Mouse (Mus musculus) heart, embryonic 13.5 days (tissue): Measurements from ENCODE around the gene Mef2b. TPM values are rescaled to one million over a fixed set of nuclear protein-coding genes. Genes with fewer than 3 reads are reported as not detected.

Source experiments
- ATAC-seq: fragments of 200-750 bp; cut with Nextera tagmentation; 2 replicates; pipeline ENCODE4 v1.8.0; 2017; ENCODE audit warnings: moderate TSS enrichment; ENCODE audit not compliant: insufficient number of reproducible peaks, low FRiP score, low TSS enrichment; ENCODE audit errors: extremely low read depth
- H3K27ac ChIP-seq: fragments of 300-500 bp; sonication (generic); replicated peaks from 2 replicates; pipeline ENCODE4 v1.5.1; 2015; ENCODE audit warnings: moderate library complexity, mild to moderate bottlenecking, inconsistent platforms
- H3K27me3 ChIP-seq: fragments of 300-500 bp; sonication (generic); replicated peaks from 2 replicates; pipeline ENCODE4 v1.6.1; 2015; ENCODE audit warnings: mild to moderate bottlenecking, inconsistent platforms
- H3K36me3 ChIP-seq: fragments of 300-500 bp; sonication (generic); 2 replicates; pipeline ENCODE4 v1.6.1; 2015; ENCODE audit warnings: mild to moderate bottlenecking, inconsistent platforms
- H3K4me1 ChIP-seq: fragments of 300-500 bp; sonication (generic); 2 replicates; pipeline ENCODE4 v1.6.1; 2015; ENCODE audit warnings: inconsistent platforms
- H3K4me2 ChIP-seq: fragments of 300-500 bp; sonication (generic); 2 replicates; pipeline ENCODE4 v1.6.1; 2015; ENCODE audit warnings: inconsistent platforms, mild to moderate bottlenecking, moderate library complexity
- H3K4me3 ChIP-seq: fragments of 300-500 bp; sonication (generic); 2 replicates; pipeline ENCODE4 v1.5.1; 2015; ENCODE audit warnings: moderate library complexity, mild to moderate bottlenecking, inconsistent platforms
- H3K9ac ChIP-seq: fragments of 300-500 bp; sonication (generic); 2 replicates; pipeline ENCODE4 v1.6.1; 2015; ENCODE audit warnings: inconsistent platforms, mild to moderate bottlenecking, moderate library complexity
- H3K9me3 ChIP-seq: fragments of 300-500 bp; sonication (generic); 2 replicates; pipeline ENCODE4 v1.6.1; 2016; ENCODE audit warnings: inconsistent platforms
- WGBS: fragments of 180-500 bp; shearing (Covaris S2); methylation state at CpG from one replicate; pipeline ENCODE4 v1.1.7; 2015; ENCODE audit warnings: mixed read lengths; 5-methylcytosine and 5-hydroxymethylcytosine counted together
- polyA plus RNA-seq: library from polyadenylated mRNA; unstranded; fragments of >200 nt; fragmentation: Nextera tagmentation; extraction: Ambion mirVana; gene quantifications from 2 replicates; pipeline ENCODE4 v1.2.1, GENCODE M21; 2015

The Mef2b gene
- polyA plus RNA-seq = 0.15 and 0.40 TPM in 2 replicates

DNA sequence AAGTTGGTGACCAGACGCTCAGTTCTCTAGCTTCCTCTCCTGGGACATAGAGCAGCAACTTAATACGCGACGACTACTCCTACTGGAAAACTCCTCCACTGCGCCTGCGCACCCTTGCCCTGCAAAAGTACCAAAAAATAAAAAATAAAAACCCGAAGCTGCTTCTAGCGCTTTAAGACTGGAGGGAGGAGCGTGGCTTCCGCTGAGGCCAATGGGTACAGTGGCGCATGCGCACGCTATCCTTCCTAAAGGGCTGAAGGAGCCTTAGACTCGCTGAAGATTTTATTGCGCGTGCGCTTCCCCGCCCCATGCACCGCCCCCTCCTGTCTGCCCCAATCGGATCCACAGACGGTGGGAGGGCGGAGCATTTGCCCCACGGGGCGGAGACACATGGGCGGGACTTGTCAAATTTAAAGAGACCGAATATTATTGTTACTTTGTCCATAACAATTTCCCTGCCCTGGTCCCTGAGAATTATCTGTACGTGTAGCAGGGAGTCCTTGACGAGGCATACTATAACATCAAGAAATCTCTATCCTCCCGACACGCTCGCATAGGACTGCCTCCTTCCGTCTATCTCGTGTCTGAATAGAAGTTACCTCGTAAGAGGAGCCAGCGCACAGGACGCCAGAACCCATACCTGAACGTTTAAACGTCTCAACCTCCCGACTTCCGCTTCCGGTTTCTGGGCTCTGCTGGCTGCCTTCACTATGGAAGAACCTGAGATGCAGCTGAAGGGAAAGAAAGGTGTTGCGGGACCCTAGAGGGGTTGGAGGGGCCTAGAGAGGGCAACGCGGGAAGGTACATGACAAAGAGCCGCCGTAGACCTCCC lies at the start of gene Mef2b, which contains the start of the genes Rfxank and Borcs8:
Gene Mef2b, plus strand, starts transcription at position 686 of the 832 bp plus-strand sequence.
Gene Rfxank, minus strand, starts transcription at position 129 of the 832 bp plus-strand sequence.
Gene Borcs8, plus strand, starts transcription at position 474 of the 832 bp plus-strand sequence.
- no peaks in the 10 kb centered on the region for H3K27me3 ChIP-seq
- H3K36me3 ChIP-seq = peaks cover 61% of the 10 kb centered on the region
- no peaks in the 10 kb centered on the region for H3K9me3 ChIP-seq
- peak; percentile 96 for ATAC-seq
- peak within 1 kb of the TSS; percentile 86 for H3K4me3 ChIP-seq
- peak within 1 kb of the TSS; percentile 88 for H3K4me2 ChIP-seq
- under 1% methylated on average over 46 of the region's 46 CpGs for WGBS
- H3K4me1 ChIP-seq = peaks cover 32% of the 10 kb centered on the region
- H3K27ac ChIP-seq = peak within 1 kb of the TSS; percentile 84
- H3K9ac ChIP-seq = peak within 1 kb of the TSS; percentile 87

- Histone ChIP-seq H3K27me3 (peaks cover 86% of the 10 kb centered on the region), H3K4me2 (no peak overlapping the region), H3K27ac (no peak overlapping the region), H3K4me1 (peaks cover 6% of the 10 kb centered on the region), H3K4me3 (no peak overlapping the region), H3K36me3 (no peaks in the 10 kb centered on the region), H3K9ac (no peak overlapping the region), H3K9me3 (peaks cover 2% of the 10 kb centered on the region; the same call in 1 of the 2 replicates)
- no peak for ATAC-seq
- WGBS = 52% methylated on average over 8 of the region's 8 CpGs
Measured at GRCm38 (mm10) chr8:70092786-70093185, 46.7 kb upstream of the Mef2b start.

GRCm38 (mm10) chr8:70099276-70099675 lies 40.2 kb upstream of the Mef2b start:
- peaks cover 42% of the 10 kb centered on the region for H3K27me3 ChIP-seq
- peaks cover 4% of the 10 kb centered on the region; the same call in 1 of the 2 replicates for H3K9me3 ChIP-seq
- no peak overlapping the region for H3K4me2 ChIP-seq
- H3K4me3 ChIP-seq = no peak overlapping the region
- H3K36me3 ChIP-seq = no peaks in the 10 kb centered on the region
- H3K9ac ChIP-seq = no peak overlapping the region
- H3K27ac ChIP-seq = no peak overlapping the region
- WGBS = 67% methylated on average over 8 of the region's 8 CpGs
- no peaks in the 10 kb centered on the region for H3K4me1 ChIP-seq
- ATAC-seq = no peak

DNA sequence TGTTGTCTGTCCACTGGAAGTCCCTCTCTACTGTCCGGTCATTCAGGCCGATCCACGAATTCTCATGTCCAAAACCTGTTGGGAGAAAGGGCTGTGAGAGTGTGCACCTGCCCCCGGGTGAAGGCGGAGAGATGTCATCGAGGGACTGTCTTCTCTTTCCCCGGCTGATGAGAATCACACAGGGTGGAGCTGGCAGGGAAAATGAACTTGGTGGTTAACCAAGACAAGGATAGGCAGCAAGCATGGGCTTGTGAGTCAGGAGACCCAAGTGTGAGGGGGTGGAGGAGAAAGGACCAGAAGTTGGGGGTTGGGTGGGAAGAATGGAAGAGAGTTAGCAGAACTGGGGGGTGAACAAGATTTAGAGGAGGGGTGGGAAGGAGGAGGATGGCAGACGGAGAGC lies 39.3 kb upstream of the Mef2b start:
- Histone ChIP-seq H3K27ac (no peak overlapping the region), H3K27me3 (peaks cover 41% of the 10 kb centered on the region), H3K4me2 (no peak overlapping the region), H3K9me3 (peaks cover 4% of the 10 kb centered on the region; the same call in 1 of the 2 replicates), H3K9ac (no peak overlapping the region), H3K4me1 (0 out of 2 replicates have a peak, but pooled peaks cover 2% of the 10 kb centered on the region), H3K4me3 (no peak overlapping the region), H3K36me3 (no peaks in the 10 kb centered on the region)
- 72% methylated on average over 8 of the region's 8 CpGs for WGBS
- no peak for ATAC-seq

GRCm38 (mm10) chr8:70104506-70104905 lies 35.0 kb upstream of the Mef2b start:
- Histone ChIP-seq H3K4me2 (no peak overlapping the region), H3K4me3 (no peak overlapping the region), H3K9me3 (no peaks in the 10 kb centered on the region), H3K36me3 (no peaks in the 10 kb centered on the region), H3K9ac (no peak overlapping the region), H3K27me3 (peaks cover 60% of the 10 kb centered on the region), H3K4me1 (0 out of 2 replicates have a peak, but pooled peaks cover 2% of the 10 kb centered on the region), H3K27ac (no peak overlapping the region)
- WGBS = 9% methylated on average over 6 of the region's 6 CpGs
- ATAC-seq = no peak

DNA sequence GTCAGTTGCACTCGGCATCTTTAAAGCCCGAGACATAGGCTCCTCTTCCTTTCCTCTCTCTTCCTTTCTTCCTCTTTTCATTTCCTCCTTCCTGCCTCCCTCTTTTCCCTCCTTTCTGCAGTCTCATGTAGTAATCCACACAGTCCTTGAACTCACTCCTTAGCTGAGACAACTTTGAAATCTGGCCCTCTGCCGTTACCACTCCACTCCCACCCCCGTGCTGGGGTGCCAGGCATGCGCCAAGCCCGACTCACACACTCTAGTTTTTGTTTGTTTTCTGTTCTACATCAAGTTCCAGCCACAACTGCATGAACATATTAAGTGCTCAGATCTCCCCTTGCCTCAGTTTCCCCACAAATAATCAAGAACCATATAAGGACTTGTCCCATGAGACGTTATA lies 34.6 kb upstream of the Mef2b start:
- no peak overlapping the region for H3K4me2 ChIP-seq
- 70% methylated on average over 7 of the region's 7 CpGs for WGBS
- no peaks in the 10 kb centered on the region for H3K9me3 ChIP-seq
- no peak overlapping the region for H3K9ac ChIP-seq
- H3K36me3 ChIP-seq = no peaks in the 10 kb centered on the region
- peaks cover 62% of the 10 kb centered on the region for H3K27me3 ChIP-seq
- no peak overlapping the region for H3K4me3 ChIP-seq
- 0 out of 2 replicates have a peak, but pooled peaks cover 2% of the 10 kb centered on the region for H3K4me1 ChIP-seq
- ATAC-seq = no peak
- H3K27ac ChIP-seq = no peak overlapping the region

- no peaks in the 10 kb centered on the region for H3K36me3 ChIP-seq
- WGBS = 72% methylated on average over 2 of the region's 2 CpGs
- no peak overlapping the region for H3K27ac ChIP-seq
- H3K27me3 ChIP-seq = peaks cover 95% of the 10 kb centered on the region
- H3K4me2 ChIP-seq = no peak overlapping the region
- no peak overlapping the region for H3K4me3 ChIP-seq
- ATAC-seq = no peak
- no peak overlapping the region for H3K9ac ChIP-seq
- H3K4me1 ChIP-seq = no peaks in the 10 kb centered on the region
- no peaks in the 10 kb centered on the region for H3K9me3 ChIP-seq
Measured at GRCm38 (mm10) chr8:70110451-70110850, 29.1 kb upstream of the Mef2b start.

DNA sequence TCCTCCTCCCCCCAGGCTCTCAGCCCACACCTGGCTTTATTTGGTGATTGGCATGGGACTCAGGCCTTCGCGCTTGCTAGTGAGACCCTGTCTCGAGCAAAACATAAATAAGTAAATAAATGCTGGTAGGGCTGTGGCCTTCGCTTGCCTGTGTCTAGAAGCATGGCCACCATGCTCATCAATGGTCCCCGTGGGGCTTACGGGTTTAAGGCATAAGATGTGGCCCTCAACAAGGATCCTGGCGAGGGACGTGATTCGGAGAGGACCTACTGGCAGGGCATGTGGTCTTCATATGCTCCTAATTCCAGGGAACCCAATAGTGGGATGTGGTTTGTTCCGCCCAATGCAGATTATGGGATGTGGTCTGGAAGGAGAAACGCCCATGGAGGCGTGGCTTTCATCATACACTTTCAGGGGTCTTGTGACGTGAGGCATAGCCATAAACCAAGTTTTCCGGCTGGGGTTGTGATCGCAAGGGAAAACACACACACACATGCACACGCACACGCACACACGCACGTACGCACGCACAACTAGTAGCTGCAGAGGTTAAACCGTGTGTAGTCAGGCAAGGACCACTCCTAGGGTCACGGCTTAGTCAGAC lies 28.2 kb upstream of the Mef2b start:
- Histone ChIP-seq H3K36me3 (no peaks in the 10 kb centered on the region), H3K9ac (no peak overlapping the region), H3K4me3 (no peak overlapping the region), H3K27ac (no peak overlapping the region), H3K4me1 (no peaks in the 10 kb centered on the region), H3K9me3 (no peaks in the 10 kb centered on the region), H3K4me2 (no peak overlapping the region), H3K27me3 (peaks cover 97% of the 10 kb centered on the region)
- no peak for ATAC-seq
- WGBS = 45% methylated on average over 23 of the region's 23 CpGs

GRCm38 (mm10) chr8:70112401-70113016 lies 27.0 kb upstream of the Mef2b start:
- peaks cover 100% of the 10 kb centered on the region for H3K27me3 ChIP-seq
- no peak overlapping the region for H3K27ac ChIP-seq
- no peaks in the 10 kb centered on the region for H3K9me3 ChIP-seq
- no peaks in the 10 kb centered on the region for H3K36me3 ChIP-seq
- no peak overlapping the region for H3K4me3 ChIP-seq
- no peaks in the 10 kb centered on the region for H3K4me1 ChIP-seq
- no peak overlapping the region for H3K9ac ChIP-seq
- 9% methylated on average over 43 of the region's 43 CpGs for WGBS
- ATAC-seq = no peak
- H3K4me2 ChIP-seq = no peak overlapping the region

DNA sequence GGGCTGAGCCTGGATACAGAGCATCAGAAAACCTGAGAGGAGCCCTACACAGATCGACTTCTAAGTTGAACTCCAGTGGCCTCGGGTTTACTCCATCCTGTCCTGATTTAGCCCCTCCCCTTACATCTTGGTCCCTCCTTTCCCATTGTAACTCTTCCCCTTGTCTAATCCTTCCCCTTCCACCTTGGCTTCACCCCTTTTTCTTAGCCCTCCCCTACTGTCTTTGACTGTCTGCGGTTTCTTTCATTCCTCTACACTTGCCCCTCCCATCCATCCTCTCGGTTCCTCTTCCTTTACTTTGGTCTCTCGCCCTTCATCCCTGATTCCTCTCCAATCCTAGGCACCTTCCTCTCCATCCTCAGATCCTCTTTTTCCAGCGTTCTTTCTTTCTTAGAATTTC lies 25.0 kb upstream of the Mef2b start:
- Histone ChIP-seq H3K27me3 (peaks cover 100% of the 10 kb centered on the region), H3K9ac (no peak overlapping the region), H3K4me3 (no peak overlapping the region), H3K4me1 (no peaks in the 10 kb centered on the region), H3K4me2 (no peak overlapping the region), H3K27ac (no peak overlapping the region), H3K9me3 (no peaks in the 10 kb centered on the region), H3K36me3 (no peaks in the 10 kb centered on the region)
- WGBS = 24% methylated on average over 6 of the region's 6 CpGs
- no peak for ATAC-seq

DNA sequence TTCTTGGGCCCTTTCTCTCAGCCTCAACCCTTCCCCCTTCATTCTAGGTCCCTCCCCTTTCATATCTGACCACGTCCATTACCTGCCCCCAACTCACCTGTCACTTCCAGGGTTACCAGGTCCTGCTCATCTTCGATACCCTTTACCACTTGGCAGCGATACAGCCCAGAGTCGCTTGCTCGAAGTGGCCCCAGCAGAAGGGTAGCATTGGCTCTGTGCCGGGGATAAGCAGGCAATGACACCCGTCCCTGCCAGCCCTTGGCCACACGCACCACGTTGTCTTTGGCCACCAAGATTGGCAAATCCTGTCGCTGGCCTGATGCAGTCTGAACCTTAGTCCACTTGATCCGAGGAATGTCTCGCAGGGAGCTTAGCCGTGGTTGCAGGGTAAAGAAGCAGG lies 24.6 kb upstream of the Mef2b start:
- H3K4me1 ChIP-seq = no peaks in the 10 kb centered on the region
- H3K9me3 ChIP-seq = no peaks in the 10 kb centered on the region
- no peak for ATAC-seq
- WGBS = 66% methylated on average over 13 of the region's 13 CpGs
- H3K27me3 ChIP-seq = peaks cover 100% of the 10 kb centered on the region
- H3K4me3 ChIP-seq = no peak overlapping the region
- no peak overlapping the region for H3K4me2 ChIP-seq
- H3K27ac ChIP-seq = no peak overlapping the region
- no peak overlapping the region for H3K9ac ChIP-seq
- H3K36me3 ChIP-seq = no peaks in the 10 kb centered on the region
